Mouse (Mus musculus) liver, postnatal 0 days (tissue): ENCODE measurements at regions not wholly inside any gene's neighbourhood (a gene's known extent, or its start where the extent isn't known, plus 50 kb on each side); places are given as distances from the start of the nearest gene placed in this dataset.

Source experiments
- ATAC-seq: fragments of 200-750 bp; cut with Nextera tagmentation; 2 replicates; pipeline ENCODE4 v1.8.0; 2017; ENCODE audit warnings: mild to moderate bottlenecking, moderate library complexity
- DNase-seq: peaks from one replicate; pipeline ENCODE4 v3.0.0-alpha.2; 2016
- H3K27ac ChIP-seq: fragments of 300-500 bp; sonication (generic); 2 replicates; pipeline ENCODE4 v1.5.1; 2014; ENCODE audit warnings: antibody characterized with exemption, moderate library complexity, mild to moderate bottlenecking, low read depth
- H3K27me3 ChIP-seq: fragments of 300-500 bp; sonication (generic); 2 replicates; pipeline ENCODE4 v1.6.1; 2014; ENCODE audit warnings: low read length, control low read depth, mixed read lengths; ENCODE audit not compliant: insufficient read depth
- H3K36me3 ChIP-seq: fragments of 300-500 bp; sonication (generic); replicated peaks from 2 replicates; pipeline ENCODE4 v1.6.1; 2014; ENCODE audit warnings: mild to moderate bottlenecking, control low read depth, low read length, moderate library complexity, mixed read lengths; ENCODE audit not compliant: insufficient read depth
- H3K4me1 ChIP-seq: fragments of 300-500 bp; sonication (generic); 2 replicates; pipeline ENCODE4 v1.6.1; 2014; ENCODE audit warnings: antibody characterized with exemption, mild to moderate bottlenecking, control low read depth; ENCODE audit not compliant: insufficient read depth
- H3K4me2 ChIP-seq: fragments of 300-500 bp; sonication (generic); 2 replicates; pipeline ENCODE4 v1.6.1; 2014; ENCODE audit warnings: low read depth, mild to moderate bottlenecking, low read length, moderate library complexity, mixed read lengths
- H3K4me3 ChIP-seq: fragments of 300-500 bp; sonication (generic); 2 replicates; pipeline ENCODE4 v1.5.1; 2014; ENCODE audit warnings: low read depth, low read length
- H3K9ac ChIP-seq: fragments of 300-500 bp; sonication (generic); replicated peaks from 2 replicates; pipeline ENCODE4 v1.6.1; 2014; ENCODE audit warnings: mild to moderate bottlenecking, moderate library complexity
- H3K9me3 ChIP-seq: fragments of 300-500 bp; sonication (generic); 2 replicates; pipeline ENCODE4 v1.6.1; 2016; ENCODE audit warnings: mild to moderate bottlenecking, control low read depth, low read length, mixed read lengths
- CTCF ChIP-seq: sonication (generic); IDR thresholded peaks from 2 replicates; pipeline ENCODE4 v1.5.1; 2016; ENCODE audit warnings: antibody characterized with exemption, low read depth
- EP300 ChIP-seq: IDR thresholded peaks from 2 replicates; pipeline ENCODE4 v1.6.1; 2016; ENCODE audit warnings: antibody characterized with exemption, low read depth, mild to moderate bottlenecking
- WGBS: fragments of 180-500 bp; shearing (Covaris S2); extraction: QIAGEN DNeasy Blood & Tissue Kit; methylation state at CpG from one replicate; pipeline ENCODE4 v1.1.7; 2014; ENCODE audit not compliant: insufficient replicate concordance; 5-methylcytosine and 5-hydroxymethylcytosine counted together

DNA sequence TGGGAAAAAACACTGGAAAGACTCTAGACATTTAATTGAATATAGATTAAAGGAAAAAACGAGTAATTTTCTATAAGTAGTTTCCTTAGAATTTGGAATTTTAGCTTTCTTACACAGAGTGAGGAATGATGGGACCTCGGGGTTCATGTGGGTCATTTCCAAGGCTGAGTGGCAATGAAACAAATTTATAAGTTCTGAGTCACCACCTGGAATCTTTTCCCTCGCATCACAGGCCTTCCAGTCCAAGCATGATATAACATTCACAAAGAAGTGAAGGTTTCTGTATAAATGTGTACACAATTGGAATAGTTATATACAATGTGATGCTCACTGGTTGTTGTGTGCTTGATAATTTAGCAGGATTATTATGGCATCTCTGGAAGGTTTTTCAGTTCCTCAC lies 227.3 kb downstream of the Fat4 start:
- Histone ChIP-seq H3K4me2 (no peak overlapping the region), H3K9me3 (no peaks in the 10 kb centered on the region), H3K36me3 (no peaks in the 10 kb centered on the region), H3K4me1 (no peaks in the 10 kb centered on the region), H3K27ac (no peak overlapping the region), H3K27me3 (no peaks in the 10 kb centered on the region), H3K4me3 (no peak overlapping the region), H3K9ac (no peak overlapping the region)
- ATAC-seq (no peak), DNase-seq (no peak)
- TF ChIP-seq EP300 (no peak), CTCF (no peak)
- WGBS = 51% methylated on average over 3 of the region's 3 CpGs

DNA sequence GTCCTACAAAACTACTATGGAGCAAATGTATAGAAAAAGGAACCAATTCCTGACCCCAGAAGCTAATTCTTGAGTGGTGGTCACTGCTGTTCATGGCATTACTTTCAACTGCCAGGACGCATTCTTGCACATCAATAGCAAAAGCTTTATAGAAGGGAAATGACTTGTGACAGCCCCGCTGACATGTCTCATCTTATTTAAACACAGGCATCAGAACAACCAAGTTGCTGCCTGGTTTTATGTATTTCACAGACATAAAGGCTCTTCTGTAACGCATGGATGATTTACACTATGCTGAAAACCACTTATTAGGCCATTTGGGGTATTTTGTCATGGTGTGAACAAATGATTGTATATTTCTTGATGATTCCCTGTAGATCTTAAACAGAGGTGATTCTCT lies 228.1 kb downstream of the Fat4 start:
- 73% methylated on average over 3 of the region's 3 CpGs for WGBS

DNA sequence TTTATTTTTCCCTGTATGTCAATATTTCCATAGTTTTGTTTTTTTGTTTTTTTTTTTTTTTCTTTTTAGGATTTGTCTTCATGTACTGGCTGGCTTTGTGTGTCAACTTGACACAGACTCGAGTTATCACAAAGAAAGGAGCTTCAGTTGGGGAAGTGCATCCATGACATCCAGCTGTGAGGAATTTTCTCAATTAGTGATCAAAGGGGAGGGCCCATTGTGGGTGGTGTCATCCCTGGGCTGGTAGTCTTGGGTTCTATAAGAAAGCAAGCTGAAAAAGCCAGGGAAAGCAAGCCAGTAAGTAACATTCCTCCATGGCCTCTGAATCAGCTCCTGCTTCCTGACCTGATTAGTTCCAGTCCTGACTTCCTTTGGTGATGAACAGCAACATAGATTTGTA lies 228.7 kb downstream of the Fat4 start:
- TF ChIP-seq CTCF (no peak), EP300 (no peak)
- DNase-seq = no peak
- 32% methylated on average over 1 of the region's 1 CpGs for WGBS
- no peak overlapping the region for H3K27ac ChIP-seq
- no peak overlapping the region for H3K4me2 ChIP-seq
- no peak overlapping the region for H3K9ac ChIP-seq
- H3K27me3 ChIP-seq = no peaks in the 10 kb centered on the region
- no peaks in the 10 kb centered on the region for H3K4me1 ChIP-seq
- no peak for ATAC-seq
- H3K36me3 ChIP-seq = no peaks in the 10 kb centered on the region
- no peak overlapping the region for H3K4me3 ChIP-seq
- H3K9me3 ChIP-seq = no peaks in the 10 kb centered on the region

More for the DNA sequence above, 228.1 kb downstream of the Fat4 start:
- Histone ChIP-seq H3K4me1 (no peaks in the 10 kb centered on the region), H3K4me3 (no peak overlapping the region), H3K4me2 (no peak overlapping the region), H3K36me3 (no peaks in the 10 kb centered on the region), H3K27ac (no peak overlapping the region), H3K27me3 (no peaks in the 10 kb centered on the region), H3K9ac (no peak overlapping the region), H3K9me3 (no peaks in the 10 kb centered on the region)
- no peak for DNase-seq
- TF ChIP-seq EP300 = no peak
- no peak for TF ChIP-seq CTCF
- ATAC-seq = no peak

DNA sequence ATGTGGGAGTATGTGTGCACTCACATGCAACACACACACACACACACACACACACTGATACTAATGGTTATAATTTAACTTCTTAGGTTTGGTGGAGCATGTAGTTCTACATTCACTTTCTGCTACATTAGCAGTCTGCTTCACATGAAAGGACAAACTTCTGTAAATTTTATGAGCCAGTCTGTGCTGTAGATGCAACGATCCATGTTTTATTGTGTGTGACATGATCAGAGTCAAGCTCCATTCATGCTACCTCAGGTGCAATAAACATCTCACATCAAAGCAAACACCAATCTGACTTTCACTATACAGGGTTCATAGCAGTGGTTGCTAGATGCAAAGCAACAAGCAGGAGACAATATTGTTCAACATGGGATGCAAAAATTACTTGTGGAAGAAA lies 235.5 kb downstream of the Fat4 start:
- Histone ChIP-seq H3K4me2 (no peak overlapping the region), H3K9me3 (no peaks in the 10 kb centered on the region), H3K4me1 (no peaks in the 10 kb centered on the region), H3K9ac (no peak overlapping the region), H3K27me3 (no peaks in the 10 kb centered on the region), H3K27ac (no peak overlapping the region), H3K36me3 (no peaks in the 10 kb centered on the region), H3K4me3 (no peak overlapping the region)
- WGBS = 71% methylated on average over 1 of the region's 1 CpGs
- ATAC-seq (no peak), DNase-seq (no peak)
- TF ChIP-seq CTCF = no peak
- no peak for TF ChIP-seq EP300

DNA sequence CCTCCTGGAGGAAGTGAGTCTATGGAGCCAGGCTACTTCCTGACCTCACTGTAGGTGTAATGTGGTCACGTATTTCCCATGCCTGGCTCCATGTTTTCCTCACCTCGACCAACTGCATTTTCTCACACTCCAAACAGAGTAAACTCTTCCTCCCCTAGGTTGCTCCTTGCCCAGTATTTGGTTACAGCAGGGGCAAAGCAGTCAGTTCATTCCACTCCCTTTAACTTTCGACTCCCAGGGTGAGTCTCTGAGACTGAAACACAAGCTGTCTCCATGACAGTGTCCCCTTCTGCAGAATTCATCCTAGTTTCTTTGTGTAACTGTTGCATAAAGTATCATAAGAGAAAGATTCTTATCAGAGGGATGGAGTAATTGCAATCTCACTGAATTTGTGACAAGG lies 243.8 kb downstream of the Fat4 start:
- H3K4me2 ChIP-seq = no peak overlapping the region
- ATAC-seq (no peak), DNase-seq (no peak)
- H3K4me1 ChIP-seq = no peaks in the 10 kb centered on the region
- 60% methylated on average over 3 of the region's 3 CpGs for WGBS
- H3K27ac ChIP-seq = no peak overlapping the region
- no peaks in the 10 kb centered on the region for H3K27me3 ChIP-seq
- H3K4me3 ChIP-seq = no peak overlapping the region
- no peaks in the 10 kb centered on the region for H3K9me3 ChIP-seq
- no peaks in the 10 kb centered on the region for H3K36me3 ChIP-seq
- no peak overlapping the region for H3K9ac ChIP-seq
- TF ChIP-seq EP300 (no peak), CTCF (no peak)

DNA sequence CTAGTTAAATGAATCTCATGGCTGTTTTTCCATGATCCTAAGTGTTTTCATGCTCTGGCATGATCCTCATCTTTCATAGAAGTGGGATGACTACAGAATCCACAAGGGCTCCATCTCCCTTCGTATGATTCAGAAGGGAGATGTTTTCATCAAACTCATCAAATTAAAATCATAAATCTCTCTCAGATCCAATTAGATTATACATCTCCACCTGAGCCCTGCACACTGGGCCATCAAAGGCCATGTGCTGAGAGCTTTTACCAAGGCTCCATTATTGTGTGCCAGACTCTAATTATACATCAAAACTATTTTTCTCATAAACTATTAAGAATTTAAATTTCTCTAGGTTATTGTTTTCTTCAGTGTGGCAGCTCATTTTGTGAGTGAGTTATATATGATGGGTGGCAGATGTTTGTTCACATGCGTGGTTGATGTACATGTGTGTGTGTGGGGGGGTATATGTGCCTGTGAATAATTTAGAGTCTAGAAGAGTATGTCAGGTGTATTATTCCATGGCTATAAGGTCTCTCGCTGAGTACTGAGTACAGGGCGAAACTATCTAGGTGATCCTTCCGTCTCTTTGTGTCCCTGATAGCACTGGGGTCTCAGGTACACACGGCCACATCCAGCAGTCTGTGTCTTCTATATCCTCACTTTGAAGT lies 278.4 kb downstream of the Fat4 start:
- no peak for TF ChIP-seq CTCF
- TF ChIP-seq EP300 = no peak
- H3K4me2 ChIP-seq = no peak overlapping the region
- no peak overlapping the region for H3K4me3 ChIP-seq
- no peak overlapping the region for H3K9ac ChIP-seq
- no peaks in the 10 kb centered on the region for H3K9me3 ChIP-seq
- WGBS = 72% methylated on average over 6 of the region's 6 CpGs
- ATAC-seq (no peak), DNase-seq (no peak)
- no peaks in the 10 kb centered on the region for H3K36me3 ChIP-seq
- no peak overlapping the region for H3K27ac ChIP-seq
- H3K27me3 ChIP-seq = no peaks in the 10 kb centered on the region
- no peaks in the 10 kb centered on the region for H3K4me1 ChIP-seq

DNA sequence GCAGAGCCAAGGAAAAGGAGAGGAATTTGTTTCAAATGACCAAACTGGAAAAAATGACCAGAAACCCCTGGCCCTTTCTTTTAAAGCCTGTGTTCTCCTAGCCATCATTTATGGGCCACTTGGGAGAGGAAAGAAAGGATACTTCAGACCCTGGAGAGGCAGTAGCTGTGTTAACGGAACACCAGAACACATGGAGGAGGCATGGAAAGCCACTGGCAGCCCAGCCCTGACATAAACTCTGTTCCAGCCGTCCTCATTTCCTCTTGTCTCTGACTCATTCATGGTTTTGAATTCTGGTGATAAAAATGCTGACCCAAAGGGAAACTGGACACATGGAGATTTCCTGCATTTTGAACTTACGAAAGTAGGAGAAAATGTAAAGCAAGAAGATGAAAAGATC lies 295.9 kb downstream of the Fat4 start:
- H3K9ac ChIP-seq = no peak overlapping the region
- no peak overlapping the region for H3K4me3 ChIP-seq
- H3K9me3 ChIP-seq = no peaks in the 10 kb centered on the region
- no peak for ATAC-seq
- no peaks in the 10 kb centered on the region for H3K4me1 ChIP-seq
- DNase-seq = no peak
- no peaks in the 10 kb centered on the region for H3K27me3 ChIP-seq
- WGBS = 44% methylated on average over 3 of the region's 3 CpGs
- no peak overlapping the region for H3K27ac ChIP-seq
- no peaks in the 10 kb centered on the region for H3K36me3 ChIP-seq
- TF ChIP-seq CTCF (no peak), EP300 (no peak)
- H3K4me2 ChIP-seq = no peak overlapping the region
